Mouse (Mus musculus): ENCODE results near the gene Maged2.
"Not testable (repeated sequence)": the region's sequence is repeated elsewhere in the genome, so short reads cannot be mapped to it uniquely, and the experiment has no call there.

The Maged2 gene

DNA sequence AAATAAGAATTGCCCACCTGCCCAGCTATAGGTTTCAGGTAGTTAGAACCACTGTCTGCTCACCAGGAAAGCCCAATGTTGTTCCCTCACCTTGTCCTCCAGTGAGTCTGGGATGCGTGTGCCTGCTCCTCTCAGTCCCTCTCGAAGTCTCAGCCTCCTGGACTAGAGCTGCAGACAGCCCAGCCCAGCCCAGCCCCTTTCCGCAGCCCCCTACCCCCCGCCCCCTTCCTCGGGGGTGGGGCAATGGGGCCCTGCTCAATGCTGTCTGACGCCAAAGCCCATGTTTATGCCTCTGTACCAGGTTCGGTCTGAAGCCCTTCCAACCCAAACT is at the start of gene Maged2:
Gene Maged2 (minus strand): TSS at position 207 of the 331 bp plus-strand sequence.
- DNase-seq: peak; percentile 10

DNA sequence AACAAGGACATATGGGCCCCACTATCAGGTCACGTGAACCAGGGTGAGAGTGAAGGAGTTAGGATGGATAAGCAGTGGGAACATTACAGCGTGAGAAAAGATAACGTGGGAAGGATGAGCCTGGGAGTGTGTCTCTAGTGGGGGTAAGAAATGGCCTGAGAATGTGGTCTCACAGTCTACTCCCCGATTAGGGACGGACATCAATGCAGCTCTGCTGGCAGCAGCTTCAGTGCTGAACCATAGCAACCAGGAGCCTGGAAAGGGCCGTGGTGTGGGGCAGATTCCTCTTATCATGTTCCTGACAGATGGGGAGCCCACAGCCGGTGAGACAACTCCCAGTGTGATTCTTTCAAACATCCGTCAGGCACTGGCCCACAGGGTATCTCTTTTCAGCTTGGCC is 34.1 kb upstream of the Maged2 start:
- no peak for DNase-seq

DNA sequence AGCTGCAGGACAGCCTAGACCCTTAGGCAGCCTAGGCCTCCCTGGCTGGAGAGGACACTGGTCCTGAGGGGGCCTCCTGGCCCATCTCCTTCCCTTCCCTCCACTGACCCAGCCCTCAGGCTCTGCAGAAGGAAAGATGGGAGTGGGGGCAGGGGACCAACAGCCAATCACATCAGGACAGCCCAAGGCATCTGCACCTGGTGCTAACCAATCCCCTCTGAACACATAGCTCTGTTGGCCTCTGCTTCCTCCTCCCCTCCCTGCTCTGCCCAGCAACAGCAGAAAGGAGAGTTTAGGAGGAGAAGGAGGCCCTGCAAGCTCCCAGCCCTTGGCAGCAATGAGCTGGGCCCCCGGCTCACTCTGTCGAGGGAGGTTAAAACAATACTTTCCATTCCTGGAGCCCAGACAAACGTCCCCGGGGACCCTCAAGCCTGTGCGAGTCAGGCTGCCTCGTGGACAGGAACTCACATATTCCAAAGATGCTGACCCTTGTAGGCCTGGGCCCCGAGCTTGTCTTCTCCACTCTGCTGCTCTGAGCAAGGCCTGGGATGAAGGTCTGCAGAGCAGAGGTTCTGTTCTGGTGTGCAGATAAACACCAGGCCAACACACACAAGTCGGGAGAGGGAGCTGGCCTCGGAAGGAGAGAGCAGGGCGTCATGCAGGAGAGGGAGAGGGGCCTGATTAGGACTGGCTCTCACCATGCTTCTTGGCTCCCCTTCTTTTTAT is 31.5 kb upstream of the Maged2 start:
- not testable (repeated sequence) for DNase-seq

DNA sequence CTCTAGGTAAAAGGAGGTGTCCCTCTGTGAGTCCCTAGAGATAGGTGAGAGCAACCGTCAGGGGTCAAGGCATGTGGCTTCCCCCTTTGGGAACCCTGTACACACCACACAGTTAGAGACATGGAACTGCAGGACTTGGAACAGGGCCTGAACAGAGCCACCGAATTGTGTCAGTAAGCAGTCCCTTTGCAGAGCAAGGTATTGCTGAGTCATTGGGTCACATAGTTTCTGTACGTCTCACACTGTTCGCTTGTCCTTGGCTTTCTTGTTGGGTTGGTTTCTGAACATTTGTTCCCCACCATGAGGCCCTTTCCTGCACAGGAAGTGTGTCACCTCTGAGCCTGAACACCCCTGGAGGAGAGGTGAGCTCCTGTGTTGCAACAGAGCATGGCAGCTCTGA is 29.1 kb upstream of the Maged2 start:
- DNase-seq: not testable (repeated sequence)

DNA sequence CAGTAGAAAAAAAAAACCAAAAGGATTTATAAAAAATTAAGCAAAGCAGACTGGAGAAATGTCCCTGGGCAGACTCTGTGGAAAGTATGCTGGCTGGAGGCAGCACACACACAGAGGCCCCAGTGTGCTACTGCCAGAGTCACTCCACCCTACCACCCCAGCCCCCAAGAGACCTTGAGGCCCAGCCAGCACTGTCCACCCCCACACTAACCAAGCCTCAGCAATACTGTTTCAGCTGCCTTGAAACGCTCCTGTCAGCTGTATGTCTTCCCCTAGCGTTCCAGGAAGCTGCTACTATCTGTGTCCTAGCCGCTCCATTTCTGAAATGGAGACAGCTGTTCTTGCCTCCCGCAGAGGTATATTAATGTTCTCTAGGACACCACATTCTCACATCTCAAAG is 16.2 kb upstream of the Maged2 start:
- no peak for DNase-seq

DNA sequence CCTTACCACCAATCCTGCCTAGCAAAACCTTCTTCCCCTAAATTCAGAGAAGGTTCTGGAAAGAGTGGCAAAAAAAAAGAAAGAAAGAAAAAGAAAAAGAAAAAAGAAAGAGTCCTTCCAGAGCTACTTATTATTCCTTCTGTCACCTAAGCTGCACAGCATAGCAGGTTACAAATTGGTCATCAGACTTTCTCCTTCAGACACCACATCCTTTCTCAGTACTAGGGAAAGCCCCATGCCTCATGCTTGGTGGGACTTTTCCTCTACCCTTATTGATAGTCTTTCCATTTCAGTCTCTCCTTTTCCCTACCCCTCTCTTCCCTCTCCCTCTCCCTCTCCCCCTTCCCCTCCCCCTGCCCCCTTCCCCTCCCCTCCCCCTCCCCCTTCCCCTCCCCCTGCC is 3.1 kb upstream of the Maged2 start:
- no peak for DNase-seq

DNA sequence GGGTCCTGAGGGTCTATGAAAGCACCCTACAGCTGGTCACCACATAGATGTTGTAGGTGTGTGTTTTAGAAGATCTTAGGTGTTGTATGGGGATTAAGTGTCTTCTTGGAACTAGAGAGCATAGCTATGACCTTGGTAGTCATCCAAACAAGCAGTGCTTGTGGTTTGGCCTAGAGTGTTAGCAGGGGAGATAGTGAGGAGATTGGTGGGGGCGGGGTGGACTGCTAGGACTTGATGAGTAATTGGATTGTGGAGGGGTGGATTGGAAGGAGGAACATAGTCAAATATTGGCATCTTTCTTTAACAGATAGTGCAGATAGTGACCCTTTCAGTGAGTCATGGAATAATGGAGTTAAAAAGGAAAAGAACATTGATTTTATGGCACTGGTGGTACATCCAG is 1.5 kb upstream of the Maged2 start:
- DNase-seq: no peak

DNA sequence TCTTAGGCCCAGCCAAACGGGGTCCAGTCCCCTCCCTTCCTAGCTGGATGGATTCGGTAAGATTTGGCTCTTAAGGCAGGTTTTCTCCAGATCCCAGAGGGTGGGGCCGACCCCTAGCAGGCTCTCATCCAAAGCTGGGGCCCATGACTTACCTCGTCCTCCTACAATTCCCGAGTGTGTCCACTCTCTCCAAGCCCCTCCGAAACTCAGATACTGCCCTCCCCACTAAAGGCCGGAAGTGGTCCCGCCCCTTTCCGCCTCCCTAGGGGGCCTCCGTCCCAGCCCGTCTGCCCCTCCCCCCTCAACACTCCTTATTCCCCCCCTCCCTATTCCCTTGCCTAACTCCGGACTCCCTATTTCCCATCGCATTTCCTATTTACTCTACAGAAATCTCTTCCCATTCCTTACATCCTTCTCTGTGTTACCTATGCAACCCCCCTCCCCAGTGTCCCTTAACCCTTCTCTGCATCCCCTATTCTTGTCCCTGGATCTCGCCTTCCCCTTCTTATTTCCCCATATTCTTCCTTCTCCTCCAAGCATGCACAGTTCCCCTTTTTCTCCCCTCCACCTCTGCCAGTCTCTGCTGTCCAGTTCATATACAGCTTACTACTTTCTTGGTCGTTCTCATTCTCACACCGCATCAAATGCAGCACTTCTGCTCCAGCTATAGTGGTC is 544 bp downstream of the Maged2 start:
- peak; percentile 73 for DNase-seq

DNA sequence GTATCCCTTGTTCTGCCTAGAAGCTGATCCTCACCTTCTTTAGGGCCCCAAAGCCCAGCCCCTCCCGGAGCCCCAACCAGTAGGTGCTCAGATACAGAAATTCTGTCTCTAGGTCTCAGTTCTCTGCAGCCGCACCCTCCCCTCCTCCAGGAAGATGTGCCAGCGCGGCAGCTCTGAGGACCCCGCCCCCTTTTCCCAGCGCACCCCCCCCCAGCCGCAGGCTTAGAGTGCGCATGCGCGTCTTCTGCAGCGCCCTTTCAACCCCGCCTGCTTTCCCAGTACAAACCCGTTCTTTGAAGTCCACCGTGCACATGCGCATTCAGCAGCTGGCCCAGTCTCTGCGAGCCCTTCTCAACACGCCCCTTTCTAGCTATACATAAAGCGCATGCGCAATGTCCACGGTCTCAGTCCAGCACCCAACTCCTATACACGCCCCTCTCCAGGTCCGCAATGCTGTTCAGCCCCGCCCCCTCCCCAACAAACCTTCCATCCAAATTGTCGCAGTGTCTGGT is 1.3 kb downstream of the Maged2 start:
- peak; percentile 81 for DNase-seq

DNA sequence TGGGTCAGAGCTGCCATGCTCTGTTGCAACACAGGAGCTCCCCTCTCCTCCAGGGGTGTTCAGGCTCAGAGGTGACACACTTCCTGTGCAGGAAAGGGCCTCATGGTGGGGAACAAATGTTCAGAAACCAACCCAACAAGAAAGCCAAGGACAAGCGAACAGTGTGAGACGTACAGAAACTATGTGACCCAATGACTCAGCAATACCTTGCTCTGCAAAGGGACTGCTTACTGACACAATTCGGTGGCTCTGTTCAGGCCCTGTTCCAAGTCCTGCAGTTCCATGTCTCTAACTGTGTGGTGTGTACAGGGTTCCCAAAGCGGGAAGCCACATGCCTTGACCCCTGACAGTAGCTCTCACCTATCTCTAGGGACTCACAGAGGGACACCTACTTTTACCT is 13.2 kb downstream of the Maged2 start:
- DNase-seq: not testable (repeated sequence)

DNA sequence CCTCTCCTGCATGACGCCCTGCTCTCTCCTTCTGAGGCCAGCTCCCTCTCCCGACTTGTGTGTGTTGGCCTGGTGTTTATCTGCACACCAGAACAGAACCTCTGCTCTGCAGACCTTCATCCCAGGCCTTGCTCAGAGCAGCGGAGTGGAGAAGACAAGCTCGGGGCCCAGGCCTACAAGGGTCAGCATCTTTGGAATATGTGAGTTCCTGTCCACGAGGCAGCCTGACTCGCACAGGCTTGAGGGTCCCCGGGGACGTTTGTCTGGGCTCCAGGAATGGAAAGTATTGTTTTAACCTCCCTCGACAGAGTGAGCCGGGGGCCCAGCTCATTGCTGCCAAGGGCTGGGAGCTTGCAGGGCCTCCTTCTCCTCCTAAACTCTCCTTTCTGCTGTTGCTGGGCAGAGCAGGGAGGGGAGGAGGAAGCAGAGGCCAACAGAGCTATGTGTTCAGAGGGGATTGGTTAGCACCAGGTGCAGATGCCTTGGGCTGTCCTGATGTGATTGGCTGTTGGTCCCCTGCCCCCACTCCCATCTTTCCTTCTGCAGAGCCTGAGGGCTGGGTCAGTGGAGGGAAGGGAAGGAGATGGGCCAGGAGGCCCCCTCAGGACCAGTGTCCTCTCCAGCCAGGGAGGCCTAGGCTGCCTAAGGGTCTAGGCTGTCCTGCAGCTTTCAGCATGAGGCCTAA is 15.5 kb downstream of the Maged2 start:
- not testable (repeated sequence) for DNase-seq
